Comparison of ENCODE assay signal across 28 mouse cellular contexts in genomic region chr16:42515929-42516328, GRCm38 (mm10).
"Had no signal": no experiment of that assay in that cellular context is flagged by ENCODE, and none has a peak within 500 bp of the region (broad histone marks: within the 10 kb centered on the region; RNA-seq: fewer than 3 reads in every experiment).

No protein-coding gene starts in this region.

- H3K4me2 ChIP-seq: embryonic facial prominence, embryonic 12.5 days; embryonic facial prominence, embryonic 13.5 days; embryonic facial prominence, embryonic 15.5 days; forebrain, embryonic 12.5 days; forebrain, embryonic 13.5 days; forebrain, embryonic 15.5 days had no signal

- ATAC-seq: forebrain, embryonic 13.5 days; forebrain, embryonic 14.5 days; forebrain, embryonic 15.5 days; forebrain, embryonic 16.5 days; forebrain, postnatal 0 days had no signal

- H3K27ac ChIP-seq: embryonic facial prominence, embryonic 10.5 days; embryonic facial prominence, embryonic 12.5 days; embryonic facial prominence, embryonic 13.5 days; embryonic facial prominence, embryonic 15.5 days; forebrain, embryonic 10.5 days; forebrain, embryonic 12.5 days; forebrain, embryonic 13.5 days; forebrain, embryonic 15.5 days; gastrocnemius, adult 2 months had no signal

- H3K4me1 ChIP-seq: embryonic facial prominence, embryonic 10.5 days; embryonic facial prominence, embryonic 12.5 days; embryonic facial prominence, embryonic 13.5 days; embryonic facial prominence, embryonic 15.5 days; forebrain, embryonic 10.5 days; forebrain, embryonic 12.5 days; forebrain, embryonic 15.5 days had no signal

- H3K9me3 ChIP-seq: embryonic facial prominence, embryonic 10.5 days; embryonic facial prominence, embryonic 12.5 days; embryonic facial prominence, embryonic 13.5 days; embryonic facial prominence, embryonic 15.5 days; forebrain, embryonic 10.5 days; forebrain, embryonic 12.5 days; forebrain, embryonic 13.5 days; forebrain, embryonic 15.5 days had no signal

- DNase-seq: cerebellum, adult 18-20 months; cerebellum, adult 2 months; cerebellum, adult 8-10 months; cerebellum, adult 9-10 months; cerebellum, adult 9-11 months; cerebellum, postnatal 10 days; cerebellum, postnatal 14 days; cerebellum, postnatal 25 days; cerebellum, postnatal 36 days; embryo, embryonic 11 days; forebrain, postnatal 0 days; gastrocnemius, adult 2 months; gastrocnemius, postnatal 10 days; gastrocnemius, postnatal 14 days; gastrocnemius, postnatal 25 days; gastrocnemius, postnatal 36 days; heart, adult 11 months had no signal

- H3K9ac ChIP-seq: embryonic facial prominence, embryonic 12.5 days; embryonic facial prominence, embryonic 13.5 days; embryonic facial prominence, embryonic 15.5 days; forebrain, embryonic 12.5 days; forebrain, embryonic 13.5 days; forebrain, embryonic 15.5 days; forebrain, postnatal 0 days had no signal

- H3K36me3 ChIP-seq: embryonic facial prominence, embryonic 10.5 days; embryonic facial prominence, embryonic 12.5 days; embryonic facial prominence, embryonic 13.5 days; embryonic facial prominence, embryonic 15.5 days; forebrain, embryonic 10.5 days; forebrain, embryonic 12.5 days; forebrain, embryonic 15.5 days had no signal

- H3K27me3 ChIP-seq: embryonic facial prominence, embryonic 12.5 days; embryonic facial prominence, embryonic 13.5 days; embryonic facial prominence, embryonic 15.5 days; forebrain, embryonic 12.5 days; forebrain, embryonic 13.5 days; forebrain, embryonic 15.5 days had no signal

- H3K4me3 ChIP-seq: embryonic facial prominence, embryonic 10.5 days; embryonic facial prominence, embryonic 12.5 days; embryonic facial prominence, embryonic 13.5 days; embryonic facial prominence, embryonic 15.5 days; erythroblast, embryonic 14.5 days; forebrain, embryonic 10.5 days; forebrain, embryonic 12.5 days; forebrain, embryonic 13.5 days; forebrain, embryonic 15.5 days; gastrocnemius, adult 2 months had no signal
